Mouse (Mus musculus) hindbrain, embryonic 13.5 days (tissue): ENCODE data around the gene 4933400A11Rik. TPM values are rescaled to one million over a fixed set of nuclear protein-coding genes. Genes with fewer than 3 reads are reported as not detected.

Source experiments
- ATAC-seq: fragments of 200-750 bp; cut with Nextera tagmentation; 2 replicates; pipeline ENCODE4 v1.8.0; 2017; ENCODE audit warnings: moderate TSS enrichment; ENCODE audit not compliant: low FRiP score
- H3K27ac ChIP-seq: fragments of 300-500 bp; sonication (generic); 2 replicates; pipeline ENCODE4 v1.5.1; 2015; ENCODE audit warnings: inconsistent platforms, mild to moderate bottlenecking, moderate library complexity
- H3K27me3 ChIP-seq: fragments of 300-500 bp; sonication (generic); 2 replicates; pipeline ENCODE4 v1.6.1; 2015; ENCODE audit warnings: mild to moderate bottlenecking, inconsistent platforms
- H3K36me3 ChIP-seq: fragments of 300-500 bp; sonication (generic); 2 replicates; pipeline ENCODE4 v1.6.1; 2015; ENCODE audit warnings: mild to moderate bottlenecking, inconsistent platforms
- H3K4me1 ChIP-seq: fragments of 300-500 bp; sonication (generic); replicated peaks from 2 replicates; pipeline ENCODE4 v1.6.1; 2015; ENCODE audit warnings: inconsistent platforms
- H3K4me2 ChIP-seq: fragments of 300-500 bp; sonication (generic); 2 replicates; pipeline ENCODE4 v1.6.1; 2015; ENCODE audit warnings: inconsistent platforms, mild to moderate bottlenecking, moderate library complexity
- H3K4me3 ChIP-seq: fragments of 300-500 bp; sonication (generic); 2 replicates; pipeline ENCODE4 v1.5.1; 2015; ENCODE audit warnings: mild to moderate bottlenecking, inconsistent platforms
- H3K9ac ChIP-seq: fragments of 300-500 bp; sonication (generic); 2 replicates; pipeline ENCODE4 v1.6.1; 2015; ENCODE audit warnings: mild to moderate bottlenecking, inconsistent platforms
- H3K9me3 ChIP-seq: fragments of 300-500 bp; sonication (generic); 2 replicates; pipeline ENCODE4 v1.6.1; 2016; ENCODE audit warnings: inconsistent platforms
- WGBS: fragments of 180-500 bp; shearing (Covaris S2); methylation state at CpG from one replicate; pipeline ENCODE4 v1.1.7; 2015; 5-methylcytosine and 5-hydroxymethylcytosine counted together
- polyA plus RNA-seq: library from polyadenylated mRNA; unstranded; fragments of >200 nt; fragmentation: Nextera tagmentation; extraction: Ambion mirVana; gene quantifications from 2 replicates; pipeline ENCODE4 v1.2.1, GENCODE M21; 2015

Gene 4933400A11Rik
- polyA plus RNA-seq, 1 experiment from 2014 or later, result not detected

DNA sequence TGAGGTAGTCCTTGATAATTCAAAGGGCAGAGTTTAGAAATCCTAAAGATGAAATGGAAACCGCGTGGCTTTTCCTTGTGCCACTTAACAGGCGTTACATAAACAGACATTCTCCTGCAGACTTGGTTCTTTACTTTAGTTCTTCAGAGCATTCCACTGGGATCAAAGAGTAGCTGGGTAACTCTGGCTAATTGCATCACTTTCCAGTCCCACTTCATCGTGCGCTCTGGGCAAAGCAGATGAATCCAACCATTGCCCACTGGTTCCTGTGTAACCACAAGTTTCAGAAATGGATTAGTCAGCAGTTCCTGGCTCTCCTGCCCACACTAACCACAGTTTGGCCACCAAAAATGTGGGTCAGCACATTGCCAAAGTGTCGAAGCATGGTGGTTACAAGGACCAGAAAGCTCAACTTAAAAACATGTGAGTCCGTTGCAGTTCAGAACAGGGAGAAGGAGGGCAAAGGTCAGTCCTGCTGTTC, 15.4 kb upstream of the 4933400A11Rik start:
- no peak for ATAC-seq
- Histone ChIP-seq H3K9me3 (no peaks in the 10 kb centered on the region), H3K27me3 (peaks cover 20% of the 10 kb centered on the region), H3K9ac (no peak overlapping the region), H3K4me3 (no peak overlapping the region), H3K4me1 (no peaks in the 10 kb centered on the region), H3K4me2 (no peak overlapping the region), H3K27ac (no peak overlapping the region), H3K36me3 (no peaks in the 10 kb centered on the region)
- 64% methylated on average over 7 of the region's 7 CpGs for WGBS

DNA sequence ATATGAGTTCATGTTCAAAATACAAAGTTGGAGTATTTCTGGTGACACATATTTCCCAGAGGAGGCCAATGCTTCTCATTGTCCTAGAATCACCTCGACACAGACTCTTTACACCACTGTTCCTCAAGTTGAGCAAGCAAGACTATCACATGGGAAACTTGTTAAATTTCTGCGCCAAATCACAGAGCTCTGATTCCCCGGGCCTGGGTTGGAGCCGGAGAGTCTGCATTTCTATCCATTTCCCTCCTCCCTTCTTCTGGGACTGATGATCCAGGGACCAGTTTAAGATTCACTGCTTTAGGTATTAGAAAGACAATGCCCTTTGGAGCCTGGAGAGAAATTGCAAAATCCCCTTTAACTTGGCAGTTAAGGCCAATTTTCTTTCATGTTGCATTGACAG, 15.0 kb upstream of the 4933400A11Rik start:
- Histone ChIP-seq H3K36me3 (no peaks in the 10 kb centered on the region), H3K4me3 (no peak overlapping the region), H3K4me2 (no peak overlapping the region), H3K27ac (no peak overlapping the region), H3K27me3 (peaks cover 24% of the 10 kb centered on the region), H3K4me1 (no peaks in the 10 kb centered on the region), H3K9ac (no peak overlapping the region), H3K9me3 (no peaks in the 10 kb centered on the region)
- ATAC-seq, result no peak
- WGBS, result 62% methylated on average over 4 of the region's 4 CpGs

DNA sequence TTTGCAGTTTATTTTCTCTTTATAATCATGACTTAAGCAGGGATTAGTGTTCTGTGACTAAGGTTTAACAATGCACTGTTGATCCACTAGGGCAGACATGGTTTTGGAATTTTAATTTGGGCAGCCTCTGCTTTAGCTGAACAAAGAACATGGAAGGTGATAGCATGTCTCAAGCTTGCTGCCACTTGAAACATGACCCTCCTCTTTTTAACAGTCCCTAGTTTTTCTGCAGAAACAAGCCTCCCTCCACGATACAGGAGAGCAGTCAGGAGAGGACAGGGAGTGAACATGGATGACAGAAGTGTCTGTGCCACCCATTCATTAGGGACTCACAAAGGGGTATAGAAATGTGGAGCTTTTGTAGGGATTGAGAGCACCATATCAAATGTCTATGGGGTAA, 13.4 kb upstream of the 4933400A11Rik start:
- Histone ChIP-seq H3K4me2 (no peak overlapping the region), H3K9me3 (no peaks in the 10 kb centered on the region), H3K27ac (no peak overlapping the region), H3K4me1 (no peaks in the 10 kb centered on the region), H3K4me3 (no peak overlapping the region), H3K27me3 (peaks cover 24% of the 10 kb centered on the region), H3K9ac (no peak overlapping the region), H3K36me3 (no peaks in the 10 kb centered on the region)
- ATAC-seq, result no peak
- WGBS, result 3% methylated on average over 1 of the region's 1 CpGs

DNA sequence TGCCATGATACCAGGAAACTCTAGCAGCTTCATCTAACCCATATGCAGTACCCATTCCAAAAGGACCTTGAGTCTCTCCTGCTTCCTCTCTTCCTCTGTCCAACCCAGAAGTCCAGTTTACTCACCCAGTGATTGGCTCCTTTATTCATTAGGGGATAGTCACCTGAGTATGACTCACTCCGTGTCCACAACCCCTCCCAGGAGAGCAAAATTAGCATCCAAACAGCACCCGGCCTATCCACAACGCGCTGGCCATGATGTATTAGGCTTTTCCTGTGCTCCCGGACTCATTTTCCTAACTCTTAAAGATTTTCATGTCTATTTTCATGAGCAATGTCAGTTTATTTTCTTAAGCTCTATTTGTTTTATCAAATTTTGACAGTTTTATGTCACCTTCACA, 10.3 kb upstream of the 4933400A11Rik start:
- ATAC-seq, result no peak
- 83% methylated on average over 5 of the region's 5 CpGs for WGBS
- no peaks in the 10 kb centered on the region for H3K36me3 ChIP-seq
- peaks cover 22% of the 10 kb centered on the region for H3K27me3 ChIP-seq
- no peak overlapping the region for H3K27ac ChIP-seq
- no peaks in the 10 kb centered on the region for H3K9me3 ChIP-seq
- H3K4me2 ChIP-seq, result no peak overlapping the region
- no peak overlapping the region for H3K9ac ChIP-seq
- H3K4me3 ChIP-seq, result no peak overlapping the region
- H3K4me1 ChIP-seq, result no peaks in the 10 kb centered on the region

DNA sequence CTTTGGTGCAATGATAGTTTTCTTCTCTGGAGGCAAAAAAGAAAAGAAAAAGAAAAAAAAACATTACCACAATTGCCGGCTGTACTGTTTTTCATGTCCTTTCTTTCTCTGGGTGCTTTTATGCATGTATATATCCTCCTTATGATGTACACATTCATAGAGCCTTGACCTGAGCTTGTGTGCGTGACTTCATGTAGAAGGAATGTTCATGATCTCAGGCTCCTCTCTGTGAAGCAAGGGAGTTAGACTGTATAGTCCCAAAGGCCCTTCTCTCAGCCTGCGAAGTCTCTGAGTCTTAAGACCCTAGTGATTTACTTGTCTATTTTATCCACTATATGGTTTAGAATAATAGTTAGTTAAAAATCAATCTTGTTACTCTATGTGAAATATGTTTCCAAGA, 21.4 kb downstream of the 4933400A11Rik start:
- Histone ChIP-seq H3K36me3 (no peaks in the 10 kb centered on the region), H3K9ac (no peak overlapping the region), H3K27me3 (peaks cover 34% of the 10 kb centered on the region), H3K4me3 (no peak overlapping the region), H3K27ac (no peak overlapping the region), H3K4me2 (no peak overlapping the region), H3K9me3 (no peaks in the 10 kb centered on the region), H3K4me1 (no peaks in the 10 kb centered on the region)
- ATAC-seq, result no peak
- WGBS, result 85% methylated on average over 3 of the region's 3 CpGs

DNA sequence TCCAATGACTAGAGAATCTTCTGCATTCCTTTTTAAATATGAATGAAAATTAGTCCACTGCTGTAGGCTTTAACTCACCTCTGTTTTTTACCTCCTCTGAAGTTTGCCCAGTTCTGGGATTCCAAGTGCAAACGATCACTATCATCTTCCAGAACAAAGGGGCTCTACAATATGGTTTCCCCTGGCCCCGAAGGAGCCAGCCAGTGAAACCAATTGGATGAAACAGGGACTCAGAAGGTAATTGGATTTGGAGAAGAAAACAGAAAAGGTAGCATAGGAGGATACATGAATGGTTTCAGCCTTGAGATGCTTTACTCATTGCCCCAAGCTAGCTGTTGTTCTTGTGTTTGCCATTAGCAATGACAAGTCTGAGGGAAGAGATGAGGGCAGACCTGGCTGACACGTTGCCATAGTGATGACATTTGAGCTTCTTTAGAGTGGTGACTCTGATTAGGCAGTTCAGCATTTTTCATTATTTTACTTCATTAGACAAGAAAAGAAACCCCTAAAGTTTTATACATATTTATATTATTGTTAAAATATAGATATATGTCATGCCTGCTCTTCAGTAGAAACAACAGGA, 44.0 kb downstream of the 4933400A11Rik start:
- H3K9ac ChIP-seq, result no peak overlapping the region
- H3K27ac ChIP-seq, result no peak overlapping the region
- H3K4me2 ChIP-seq, result no peak overlapping the region
- H3K4me1 ChIP-seq, result no peaks in the 10 kb centered on the region
- H3K4me3 ChIP-seq, result no peak overlapping the region
- H3K36me3 ChIP-seq, result no peaks in the 10 kb centered on the region
- H3K27me3 ChIP-seq, result peaks cover 48% of the 10 kb centered on the region
- WGBS, result 48% methylated on average over 3 of the region's 3 CpGs
- H3K9me3 ChIP-seq, result no peaks in the 10 kb centered on the region
- ATAC-seq, result no peak

Other genes with a start within 250 kb of the 4933400A11Rik start
- 7.7 and 8.1 TPM in 2 replicates for gene Mid1, start 94.4 kb downstream of the 4933400A11Rik start, polyA plus RNA-seq
- gene Gm21887, start 230.0 kb upstream of the 4933400A11Rik start, polyA plus RNA-seq, result 169 and 177 TPM in 2 replicates